Mouse (Mus musculus): ENCODE results near the gene Rps11.
"Not testable (repeated sequence)": the region's sequence is repeated elsewhere in the genome, so short reads cannot be mapped to it uniquely, and the experiment has no call there.

Gene Rps11

DNA sequence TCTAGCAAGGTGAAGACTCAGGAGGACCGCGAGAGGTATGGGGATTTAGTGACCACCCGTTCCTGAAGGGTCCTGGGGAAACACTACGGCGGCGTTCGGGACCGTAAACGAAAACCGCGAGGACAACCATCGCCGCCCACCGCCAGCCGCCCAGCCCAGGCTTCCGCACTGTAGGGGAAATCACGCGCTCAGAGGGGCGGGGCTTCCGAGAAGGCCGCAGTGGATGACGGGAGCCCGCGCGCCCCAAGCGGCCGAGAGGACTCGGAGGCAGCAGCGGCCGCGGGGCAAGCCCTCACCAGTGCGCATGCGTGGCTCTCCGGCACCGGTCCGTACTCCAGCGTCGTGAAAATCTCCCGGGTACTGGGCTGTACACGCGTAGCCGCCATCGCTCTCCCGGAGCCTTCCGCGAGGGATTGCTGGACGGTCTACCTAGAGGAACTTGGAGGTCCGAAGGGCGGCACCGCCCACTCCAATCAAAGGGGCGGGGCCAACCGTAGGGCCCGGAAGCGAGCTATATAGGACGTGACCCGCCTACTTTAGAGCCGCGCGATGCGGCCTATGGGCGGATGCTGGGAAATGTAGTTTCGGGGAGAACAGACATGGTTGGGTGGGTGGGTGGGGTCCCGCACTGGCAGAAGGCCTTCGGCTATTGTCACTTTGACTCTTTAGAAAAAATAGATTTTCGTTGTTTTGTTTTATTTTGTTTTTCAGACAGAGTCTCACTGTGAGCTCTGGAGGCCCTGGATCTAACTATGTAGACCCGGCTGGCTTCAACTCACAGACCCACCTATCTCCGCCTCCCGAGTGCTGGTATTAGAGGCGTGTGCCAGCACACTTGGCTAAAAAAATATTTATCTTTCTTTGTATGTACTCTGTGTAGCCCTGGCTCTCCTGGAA is 30.1 kb upstream of the Rps11 start, which contains the start of the genes Pih1d1 and Aldh16a1:
Gene Pih1d1, plus strand, starts transcription at position 208 of the 897 bp plus-strand sequence.
Gene Aldh16a1, minus strand, starts transcription at position 489 of the 897 bp plus-strand sequence.
- DNase-seq, result peak; percentile 97

DNA sequence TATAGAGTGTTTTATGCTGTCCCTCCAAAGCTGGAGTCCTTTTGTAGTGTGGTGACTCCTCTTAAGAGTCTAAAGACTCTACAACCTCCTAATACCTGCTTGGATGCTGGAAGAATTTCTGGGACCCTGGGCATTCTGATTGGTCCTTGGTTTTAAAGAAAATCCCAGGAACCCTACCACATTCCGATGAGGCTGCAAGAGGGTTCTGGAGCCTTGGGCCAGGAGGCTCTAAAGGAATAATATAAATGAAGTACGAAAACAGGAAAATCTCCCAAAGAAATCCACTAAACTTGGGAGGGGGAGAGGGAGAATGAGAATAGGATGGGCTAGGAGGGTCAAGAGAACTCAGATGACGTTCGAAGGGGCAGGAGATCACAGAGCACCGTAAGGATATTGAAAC is 29.3 kb upstream of the Rps11 start:
- no peak for DNase-seq

DNA sequence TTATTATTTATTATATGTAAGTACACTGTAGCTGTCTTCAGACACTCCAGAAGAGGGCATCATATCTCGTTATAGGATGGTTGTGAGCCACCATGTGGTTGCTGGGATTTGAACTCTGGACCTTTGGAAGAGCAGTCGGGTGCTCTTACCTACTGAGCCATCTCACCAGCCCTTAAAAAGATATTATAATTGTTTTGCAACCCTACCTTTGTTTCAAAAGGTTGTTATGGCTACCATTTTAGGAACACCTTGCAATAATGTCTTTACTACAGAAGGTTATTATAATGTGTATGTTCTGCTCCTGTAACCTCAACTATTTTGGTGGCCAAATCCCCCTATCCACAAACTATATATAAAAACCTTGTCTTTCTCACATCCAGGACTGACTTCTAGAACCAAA is 28.8 kb upstream of the Rps11 start:
- DNase-seq, result not testable (repeated sequence)

DNA sequence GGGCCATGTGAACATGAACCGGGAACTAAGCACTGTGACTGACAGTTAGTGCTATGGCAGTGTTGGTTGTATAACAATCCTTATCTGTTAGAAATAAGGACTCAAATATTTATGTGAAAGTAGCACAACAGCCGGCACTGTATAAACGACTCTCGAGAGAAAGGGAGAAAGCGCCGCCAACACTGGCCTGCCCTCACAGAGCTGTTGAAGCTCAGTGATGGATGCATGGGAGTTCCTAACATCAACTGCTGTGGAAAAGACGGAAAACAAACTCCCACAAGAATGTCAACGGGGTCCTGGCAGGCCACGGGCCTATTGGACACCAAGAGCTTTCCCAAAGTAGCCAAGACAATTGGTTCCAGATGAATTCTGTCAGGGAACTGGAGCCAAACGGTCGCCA is 27.1 kb upstream of the Rps11 start:
- DNase-seq, result no peak

DNA sequence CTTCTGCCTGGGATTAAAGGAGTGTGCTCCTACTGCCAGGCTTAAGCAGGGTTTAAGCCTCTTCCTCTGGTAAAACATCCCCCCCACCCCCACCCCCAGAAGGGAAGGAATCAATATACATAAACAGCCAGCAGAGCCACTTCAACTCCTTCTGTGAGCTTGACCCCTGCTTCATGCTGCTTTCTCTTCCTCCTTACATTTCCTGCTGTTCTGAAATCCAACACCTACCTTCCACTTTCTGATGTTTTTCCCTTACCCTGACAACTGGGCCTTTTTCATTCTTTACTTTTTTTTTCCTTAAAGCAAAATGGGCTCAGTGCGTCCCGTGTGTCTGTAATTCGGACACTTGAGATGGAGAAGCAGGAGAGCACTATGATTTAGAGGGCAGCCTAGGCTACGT is 26.1 kb upstream of the Rps11 start:
- DNase-seq, result no peak

DNA sequence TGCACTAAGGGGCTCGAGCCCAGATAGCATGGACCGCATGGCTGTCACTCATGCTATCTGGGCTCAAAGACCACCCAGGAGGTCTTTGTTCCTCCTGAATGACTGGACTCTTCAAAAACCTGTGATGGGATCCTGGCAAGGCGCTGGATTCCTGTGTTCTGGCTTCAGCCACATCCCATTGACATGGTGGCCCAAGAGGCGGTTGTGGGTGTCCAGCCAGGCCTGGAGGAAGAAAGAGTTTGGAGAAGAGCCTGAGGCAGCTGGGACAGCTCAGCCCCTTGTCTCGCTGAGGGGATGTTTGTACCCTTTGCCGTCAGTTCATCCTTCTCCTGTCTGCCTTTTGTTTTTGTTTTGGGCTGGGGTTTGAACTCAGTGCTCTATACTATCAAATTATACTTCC is 25.3 kb upstream of the Rps11 start:
- no peak for DNase-seq

DNA sequence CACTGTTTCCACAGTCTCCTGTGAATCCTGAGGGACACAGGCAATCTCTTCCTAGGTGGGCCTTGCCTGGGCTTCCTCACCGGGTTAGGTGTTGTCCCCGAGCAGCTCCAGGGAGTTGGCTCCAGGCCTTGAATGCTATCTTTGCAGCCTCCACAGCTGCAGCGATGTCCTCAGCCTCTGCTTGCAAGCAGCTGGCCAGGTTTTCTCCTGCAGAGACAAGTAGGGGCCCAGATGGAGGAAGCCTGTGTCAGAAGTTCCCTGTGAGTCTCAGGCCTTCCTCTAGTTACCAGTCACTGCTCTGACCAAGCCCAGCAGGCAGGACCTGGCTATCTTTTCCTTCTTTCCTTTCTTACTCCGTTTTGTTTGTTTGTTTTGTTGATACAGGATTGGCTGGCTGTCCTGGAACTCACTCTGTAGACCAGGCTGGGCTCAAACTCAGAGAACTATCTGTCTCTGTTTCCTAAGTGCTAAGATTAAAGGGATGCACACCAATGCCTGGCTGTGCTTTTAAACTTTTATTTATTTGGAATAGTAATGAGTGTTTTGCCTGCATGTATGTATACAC is 24.4 kb upstream of the Rps11 start:
- DNase-seq, result no peak

DNA sequence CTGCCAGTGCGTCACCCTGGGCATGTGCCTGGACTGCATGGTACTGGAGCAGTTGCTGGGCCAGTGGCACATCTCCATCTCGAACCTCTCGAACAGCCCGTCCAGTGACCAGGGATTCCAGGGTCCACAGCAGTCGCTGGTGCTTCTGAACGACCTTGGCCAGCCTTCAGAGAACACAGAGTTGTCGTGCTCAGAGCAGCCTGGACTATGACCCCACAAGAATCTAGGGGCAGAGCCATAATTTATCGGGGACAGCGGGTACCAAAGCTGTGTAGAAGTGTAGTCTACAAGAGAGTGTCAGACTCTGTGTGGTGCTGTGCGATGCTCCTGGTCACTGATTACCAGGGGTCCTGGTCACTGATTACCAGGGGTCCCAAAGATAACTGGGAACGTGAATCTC is 23.7 kb upstream of the Rps11 start:
- no peak for DNase-seq

DNA sequence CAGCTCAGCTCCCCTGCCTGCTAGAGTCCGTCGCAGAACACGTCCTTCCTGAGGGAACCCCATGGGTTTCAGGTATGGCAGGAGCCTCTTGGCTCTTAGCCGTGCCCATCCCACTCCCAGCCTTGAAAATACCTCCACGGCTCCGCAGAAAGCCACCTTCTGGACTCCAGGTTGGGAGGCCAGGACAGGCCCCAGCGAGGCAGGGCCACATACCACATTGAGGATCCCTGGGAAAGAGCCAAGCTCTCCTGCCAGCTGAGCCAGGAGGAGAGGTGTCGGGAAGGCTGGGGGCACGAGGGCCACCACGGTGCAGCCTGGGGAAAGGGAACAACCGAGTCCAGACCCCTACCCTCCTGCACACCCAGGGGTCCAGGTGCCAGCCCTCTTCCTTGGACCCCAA is 23.0 kb upstream of the Rps11 start:
- no peak for DNase-seq

DNA sequence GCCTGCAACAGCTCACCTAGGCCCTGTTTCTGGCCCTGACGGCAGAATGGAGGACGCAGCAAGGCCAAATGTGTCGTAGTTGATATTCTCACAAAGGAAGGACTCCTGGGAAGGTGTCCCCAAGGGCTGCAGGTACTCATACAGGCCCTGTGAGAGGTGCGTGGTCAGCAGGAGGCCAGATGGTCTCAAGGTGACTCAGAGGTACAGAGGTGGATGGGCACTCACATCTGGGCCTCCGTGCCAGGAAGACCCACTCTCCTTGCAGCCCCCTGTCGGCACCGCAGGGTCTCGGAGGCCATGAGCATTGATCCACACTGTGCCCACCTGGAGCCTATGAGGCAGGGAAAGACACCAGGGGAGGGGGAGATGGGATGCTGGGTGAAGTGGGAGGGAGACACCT is 21.2 kb upstream of the Rps11 start:
- no peak for DNase-seq

DNA sequence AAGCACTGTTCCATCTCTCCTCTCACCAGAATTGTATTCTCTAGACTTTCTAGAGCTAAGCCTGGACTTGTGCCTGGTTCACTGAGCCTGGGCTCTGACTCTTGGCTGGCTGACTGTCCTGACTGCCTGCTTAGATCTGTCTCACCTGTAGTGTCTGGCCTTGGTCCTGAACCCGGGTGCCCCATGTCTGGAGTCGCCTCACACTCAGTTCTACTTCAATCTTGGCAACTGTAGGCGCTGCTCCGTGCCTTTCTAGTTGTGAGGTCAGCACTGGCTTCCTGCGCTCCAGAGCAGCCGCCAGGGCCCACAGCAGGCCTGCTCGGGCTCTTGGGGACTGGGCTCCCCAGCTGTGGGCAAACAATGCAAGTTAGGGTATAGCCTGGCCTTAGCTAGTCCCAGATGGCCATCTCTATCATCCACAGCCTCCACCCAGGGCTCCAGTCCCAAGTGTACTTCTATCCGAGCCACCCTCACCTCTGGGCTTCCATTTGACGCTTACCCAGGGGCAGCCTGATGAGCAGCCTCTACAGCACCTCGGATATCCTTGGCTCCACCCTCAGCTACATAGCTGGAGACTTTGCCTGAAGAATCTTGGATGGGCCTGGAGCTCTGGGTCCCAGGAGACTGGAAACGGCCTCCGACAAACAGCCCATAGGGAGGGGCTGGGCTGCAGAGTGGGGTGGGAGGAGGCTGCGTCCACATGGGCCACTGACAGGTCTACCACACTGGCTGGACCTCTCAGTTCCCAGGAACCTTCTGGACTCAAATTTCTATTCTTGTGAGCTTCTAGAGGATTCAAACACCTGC is 20.3 kb upstream of the Rps11 start:
- DNase-seq, result no peak

DNA sequence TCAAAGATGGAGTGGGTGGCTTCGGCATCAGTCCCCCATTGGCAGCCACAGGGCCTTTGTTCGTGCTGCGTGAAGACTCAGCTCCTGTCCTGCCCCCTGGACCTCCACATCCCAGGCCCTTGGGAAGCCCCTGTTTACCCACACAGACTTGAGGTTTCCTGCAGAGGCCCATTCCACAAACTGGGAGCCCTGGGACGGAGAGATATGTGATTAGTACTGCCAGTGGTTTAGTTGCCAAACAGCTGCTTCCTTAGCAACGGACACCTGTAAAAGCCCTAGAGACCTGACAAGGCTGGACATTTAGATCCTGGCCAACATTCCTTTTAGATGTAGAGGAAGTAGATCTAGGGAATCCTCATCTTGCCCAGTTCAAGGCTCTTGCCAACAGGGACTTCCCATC is 17.7 kb upstream of the Rps11 start:
- no peak for DNase-seq

DNA sequence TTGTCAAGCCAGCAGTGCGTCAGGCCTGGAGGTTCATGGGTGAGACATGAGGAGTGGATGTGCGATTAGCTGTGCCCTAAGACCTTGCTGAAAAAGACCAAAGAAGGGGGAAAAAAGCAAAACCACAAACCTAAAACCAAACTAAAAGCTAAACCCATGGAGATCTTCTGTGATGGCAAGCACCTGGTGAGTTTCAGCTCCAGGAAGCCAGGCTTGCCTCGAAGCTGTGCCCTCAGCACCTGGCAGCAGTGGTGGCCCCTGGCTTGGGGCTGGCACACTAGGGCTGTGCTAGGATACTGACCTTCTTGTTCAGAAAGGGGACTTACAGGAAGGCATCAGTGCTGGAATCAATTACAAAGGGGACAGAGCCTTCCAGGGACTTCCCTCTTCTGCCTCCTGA is 17.1 kb upstream of the Rps11 start:
- no peak for DNase-seq

DNA sequence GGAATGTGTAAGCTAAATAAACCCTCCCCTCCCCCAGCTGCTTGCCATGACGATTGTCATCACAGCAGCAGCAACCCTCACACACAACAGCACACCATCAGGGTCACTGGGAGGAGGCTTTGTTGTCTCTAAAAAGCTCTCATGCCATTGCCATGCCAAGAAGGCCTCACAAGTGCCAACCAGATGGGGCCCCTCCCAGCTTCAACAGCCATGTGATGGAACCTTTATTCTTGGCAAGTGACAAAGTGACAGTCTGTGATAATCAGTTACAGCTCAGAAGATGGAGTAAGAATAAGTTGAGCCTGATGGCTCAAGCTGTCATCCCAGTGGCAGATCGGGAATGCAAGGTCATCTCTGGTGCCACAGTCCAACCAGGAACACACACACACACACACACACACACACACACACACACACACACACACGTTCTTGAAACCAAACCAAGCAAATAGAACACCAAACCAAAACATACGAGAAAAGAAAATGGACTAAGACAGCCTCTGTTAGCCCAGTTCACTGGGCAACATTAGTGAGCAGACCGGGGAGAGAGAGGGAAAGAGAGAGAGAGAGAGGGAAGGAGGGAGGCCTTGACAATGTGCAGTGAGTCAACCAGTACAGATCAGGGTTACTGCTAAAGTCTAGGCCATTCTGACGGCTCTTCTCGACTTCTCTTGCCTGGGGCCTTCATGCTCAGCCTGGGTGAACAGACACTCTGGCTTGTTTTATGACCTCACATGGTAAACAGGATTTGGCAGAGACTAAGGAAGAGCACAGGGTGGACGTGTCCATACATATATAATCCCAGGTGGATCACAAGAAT is 15.9 kb upstream of the Rps11 start:
- DNase-seq, result no peak

DNA sequence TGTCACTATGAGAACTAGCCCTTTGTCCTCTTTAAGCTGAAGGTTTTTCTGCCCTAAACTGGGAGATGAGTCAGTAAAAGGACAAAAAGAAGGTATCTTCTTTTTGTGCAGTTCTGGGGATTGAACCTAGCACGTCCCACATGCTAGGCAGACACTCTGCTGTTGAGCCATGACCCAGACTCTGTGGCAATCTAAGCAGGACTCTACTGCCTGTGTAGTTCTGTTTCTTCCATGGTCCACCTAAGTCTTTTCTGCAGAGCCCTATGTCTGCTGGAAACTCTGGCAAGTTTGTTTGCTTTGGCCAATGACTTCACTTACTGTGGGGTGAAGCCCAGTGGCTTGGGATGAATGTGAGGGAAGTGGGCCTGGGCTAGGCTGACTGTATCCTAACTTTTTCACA is 14.2 kb upstream of the Rps11 start:
- no peak for DNase-seq

DNA sequence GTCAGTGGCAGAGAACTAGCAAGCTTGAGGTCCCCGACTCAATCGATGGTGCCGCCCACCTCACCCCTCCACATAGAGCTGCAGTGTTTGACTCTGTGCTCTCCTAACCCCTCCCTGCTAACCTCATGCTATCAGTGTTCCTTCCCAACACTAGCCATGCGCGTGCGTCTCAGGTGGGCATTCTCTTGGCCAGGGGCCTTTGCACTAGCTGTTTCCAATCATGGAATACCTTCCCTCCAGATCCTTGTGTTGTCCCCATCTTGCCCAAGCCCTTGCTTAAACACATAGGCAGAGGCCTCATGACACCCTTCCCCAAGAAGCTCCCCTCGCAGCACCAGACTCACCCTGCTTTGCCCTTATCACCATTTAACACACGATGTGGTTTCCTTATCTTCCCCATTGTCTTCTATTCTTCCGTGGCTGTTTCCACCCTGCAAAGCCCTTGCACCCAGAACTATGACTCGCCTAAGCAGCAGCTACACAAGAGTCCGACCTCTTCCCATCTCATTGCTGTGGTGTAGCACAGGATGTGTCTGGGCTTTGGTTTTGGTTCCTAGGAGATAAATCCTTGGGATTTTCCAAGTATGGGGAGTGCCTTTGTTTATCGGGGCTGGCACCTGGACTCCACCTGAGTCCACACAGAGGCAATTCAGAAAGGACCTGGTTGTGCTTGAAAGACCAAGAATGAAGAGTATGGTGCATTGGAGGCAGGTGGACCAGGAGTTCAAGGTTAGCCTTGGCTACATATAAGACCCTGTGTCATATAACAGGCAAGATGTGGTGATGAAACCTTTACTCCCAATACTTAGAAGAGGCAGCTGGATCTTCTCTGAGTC is 13.2 kb upstream of the Rps11 start:
- no peak for DNase-seq

DNA sequence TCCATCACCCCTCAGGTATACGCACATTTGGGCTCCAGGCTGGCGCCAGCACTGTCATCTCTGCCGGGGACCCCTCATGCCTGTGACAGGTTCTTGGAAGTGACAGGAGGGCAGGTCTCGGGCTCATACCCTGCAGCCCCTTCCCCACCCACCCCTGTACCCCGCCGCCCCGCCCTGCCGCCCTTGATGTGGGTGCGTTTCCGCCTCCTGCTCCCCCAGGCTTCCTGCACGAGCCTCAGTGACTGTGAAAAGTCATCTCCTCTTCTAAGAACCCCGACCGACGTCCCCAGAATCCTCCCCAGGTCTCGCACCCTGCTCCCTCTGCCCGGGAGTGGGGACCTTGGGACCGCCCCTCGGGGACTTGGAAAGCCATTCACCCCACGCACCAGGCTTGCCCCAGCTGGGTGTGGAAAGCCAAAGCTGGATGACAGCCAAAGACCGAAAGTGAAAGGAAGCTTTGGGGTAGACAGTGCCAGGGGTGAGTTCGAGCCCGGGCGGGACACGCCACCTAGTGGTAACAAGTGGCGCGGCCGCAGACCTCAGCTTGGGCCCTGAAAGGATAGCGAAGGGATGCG is 11.8 kb upstream of the Rps11 start, which contains the start of the genes Gm45713 and Flt3l:
Gene Gm45713, minus strand, starts transcription at position 239 of the 575 bp plus-strand sequence.
Gene Flt3l, minus strand, starts transcription at position 440 of the 575 bp plus-strand sequence.
- DNase-seq, result peak; percentile 90

DNA sequence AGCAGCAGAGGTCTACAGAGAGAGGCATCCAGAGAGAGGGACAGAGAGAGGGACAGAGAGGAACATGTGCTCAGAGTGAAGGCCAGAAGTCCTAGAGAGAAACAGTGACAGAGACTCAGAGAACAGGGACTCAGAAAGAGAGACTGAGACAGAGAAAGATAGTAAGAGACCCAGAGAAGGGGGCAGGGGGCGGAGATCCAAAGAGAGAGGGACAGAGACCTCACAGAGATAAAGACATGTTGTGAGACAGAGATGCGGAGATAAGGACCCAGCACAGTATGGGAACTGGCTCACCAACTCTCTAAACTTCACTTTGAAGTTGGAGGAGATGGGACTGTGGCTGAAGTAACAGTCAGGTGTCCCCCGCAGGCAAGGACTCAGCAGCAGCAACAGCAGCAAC is 11.1 kb upstream of the Rps11 start:
- DNase-seq, result no peak

DNA sequence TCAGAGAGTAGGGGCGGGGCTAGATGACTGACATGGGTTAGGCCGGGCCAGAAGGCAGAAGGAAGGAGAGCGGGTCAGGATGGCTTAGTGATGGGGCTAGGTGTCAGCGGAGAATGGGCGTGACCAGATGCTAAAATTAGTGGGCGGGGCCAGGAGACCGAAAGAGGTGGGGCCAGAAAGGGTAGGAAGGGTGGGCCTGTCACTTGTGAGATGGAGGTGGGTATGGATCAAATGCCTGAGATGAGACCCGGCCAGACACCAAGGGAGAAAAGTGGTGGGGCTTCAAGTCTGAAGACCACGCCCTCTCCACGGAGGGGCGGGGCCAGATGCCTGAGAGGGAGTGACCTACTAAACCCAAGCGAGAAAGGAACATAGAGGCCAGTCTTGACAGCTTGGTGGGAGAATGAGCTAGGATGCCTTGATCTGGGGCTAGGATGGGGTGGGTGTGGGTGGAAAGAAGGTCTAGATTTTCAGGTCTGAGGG is 10.3 kb upstream of the Rps11 start:
- no peak for DNase-seq

DNA sequence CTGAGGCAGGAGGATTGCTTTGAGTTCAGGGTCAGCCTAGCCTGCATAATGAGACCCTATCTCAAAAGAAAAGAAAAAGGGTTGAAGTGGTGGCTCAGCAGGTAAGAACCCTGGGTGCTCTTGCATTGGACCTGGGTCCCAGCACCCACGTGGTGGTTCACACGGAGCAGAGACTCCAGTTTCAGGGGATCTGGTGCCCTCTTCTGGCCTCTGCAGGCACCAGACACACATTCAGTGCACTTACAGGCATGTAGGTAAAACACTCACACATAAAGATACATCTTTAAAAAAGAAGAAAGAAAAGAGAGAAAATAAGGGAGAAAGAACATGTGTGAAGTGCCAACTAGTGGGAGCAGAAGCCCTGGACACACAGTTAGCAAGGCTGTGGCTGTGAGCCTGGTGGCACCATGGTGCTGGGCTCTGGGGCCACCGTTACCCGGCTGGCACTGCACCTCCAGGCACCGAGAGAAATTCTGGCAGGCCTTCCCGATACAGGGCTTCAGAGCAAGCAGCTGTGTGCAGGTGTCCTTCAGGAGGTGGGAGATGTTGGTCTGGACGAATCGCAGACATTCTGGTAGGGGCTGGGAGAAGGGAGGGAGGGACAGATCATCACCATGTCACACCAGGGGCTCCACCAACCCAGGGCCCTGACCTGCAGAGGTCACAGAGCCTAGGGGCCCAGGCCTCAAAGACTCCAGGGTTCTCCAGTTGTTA is 9.4 kb upstream of the Rps11 start:
- no peak for DNase-seq
